Mouse (Mus musculus): ENCODE results near the gene Tiam1.

The Tiam1 gene

GRCm38 (mm10) chr16:89946816-89947215 is 196.8 kb downstream of the Tiam1 start:
- in situ Hi-C loops (cut with MboI; ENCODE audit: low pct_unique_long_range_greater_than_20kb in 1 of 2, low sequenced_read_pairs in 2 of 2, unreplicated experiment in 1 of 2) = loop anchor here in 1 of 2 experiments (5.0 kb wide), 1 partner anchor 240 kb away; no protein-coding TSS in a partner anchor

- in situ Hi-C loops (cut with MboI; ENCODE audit: low pct_unique_long_range_greater_than_20kb in 1 of 2, low sequenced_read_pairs in 2 of 2, unreplicated experiment in 1 of 2) = loop anchor here in 1 of 2 experiments (5.0 kb wide), 1 partner anchor 243 kb away; no protein-coding TSS in a partner anchor
Measured at GRCm38 (mm10) chr16:89944604-89945283, 198.8 kb downstream of the Tiam1 start.

GRCm38 (mm10) chr16:89944050-89944449 is 199.5 kb downstream of the Tiam1 start:
- in situ Hi-C loops (cut with MboI; ENCODE audit: low pct_unique_long_range_greater_than_20kb in 1 of 2, low sequenced_read_pairs in 2 of 2, unreplicated experiment in 1 of 2) = no loop called here

- in situ Hi-C loops (cut with MboI; ENCODE audit: low pct_unique_long_range_greater_than_20kb in 1 of 2, low sequenced_read_pairs in 2 of 2, unreplicated experiment in 1 of 2) = no loop called here
Measured at GRCm38 (mm10) chr16:89943267-89943971, 200.2 kb downstream of the Tiam1 start.

- in situ Hi-C loops (cut with MboI; ENCODE audit: low pct_unique_long_range_greater_than_20kb in 1 of 2, low sequenced_read_pairs in 2 of 2, unreplicated experiment in 1 of 2) = no loop called here
Measured at GRCm38 (mm10) chr16:89940696-89941095, 202.9 kb downstream of the Tiam1 start.

- in situ Hi-C loops (cut with MboI; ENCODE audit: low pct_unique_long_range_greater_than_20kb in 1 of 2, low sequenced_read_pairs in 2 of 2, unreplicated experiment in 1 of 2) = no loop called here
Measured at GRCm38 (mm10) chr16:89938277-89938676, 205.3 kb downstream of the Tiam1 start.

- in situ Hi-C loops (cut with MboI; ENCODE audit: low pct_unique_long_range_greater_than_20kb in 1 of 2, low sequenced_read_pairs in 2 of 2, unreplicated experiment in 1 of 2) = no loop called here
Measured at GRCm38 (mm10) chr16:89936571-89936970, 207.0 kb downstream of the Tiam1 start.

- in situ Hi-C loops (cut with MboI; ENCODE audit: low pct_unique_long_range_greater_than_20kb in 1 of 2, low sequenced_read_pairs in 2 of 2, unreplicated experiment in 1 of 2) = no loop called here
Measured at GRCm38 (mm10) chr16:89935398-89935797, 208.2 kb downstream of the Tiam1 start.

GRCm38 (mm10) chr16:89934616-89935015 is 209.0 kb downstream of the Tiam1 start:
- in situ Hi-C loops (cut with MboI; ENCODE audit: low pct_unique_long_range_greater_than_20kb in 1 of 2, low sequenced_read_pairs in 2 of 2, unreplicated experiment in 1 of 2) = no loop called here

- in situ Hi-C loops (cut with MboI; ENCODE audit: low pct_unique_long_range_greater_than_20kb in 1 of 2, low sequenced_read_pairs in 2 of 2, unreplicated experiment in 1 of 2) = no loop called here
Measured at GRCm38 (mm10) chr16:89933976-89934375, 209.6 kb downstream of the Tiam1 start.

GRCm38 (mm10) chr16:89928611-89929010 is 215.0 kb downstream of the Tiam1 start:
- in situ Hi-C loops (cut with MboI; ENCODE audit: low pct_unique_long_range_greater_than_20kb in 1 of 2, low sequenced_read_pairs in 2 of 2, unreplicated experiment in 1 of 2) = no loop called here

GRCm38 (mm10) chr16:89924249-89924890 is 219.2 kb downstream of the Tiam1 start:
- in situ Hi-C loops (cut with MboI; ENCODE audit: low pct_unique_long_range_greater_than_20kb in 1 of 2, low sequenced_read_pairs in 2 of 2, unreplicated experiment in 1 of 2) = no loop called here

- in situ Hi-C loops (cut with MboI; ENCODE audit: low pct_unique_long_range_greater_than_20kb in 1 of 2, low sequenced_read_pairs in 2 of 2, unreplicated experiment in 1 of 2) = no loop called here
Measured at GRCm38 (mm10) chr16:89923311-89923710, 220.3 kb downstream of the Tiam1 start.

GRCm38 (mm10) chr16:89922458-89922857 is 221.1 kb downstream of the Tiam1 start:
- in situ Hi-C loops (cut with MboI; ENCODE audit: low pct_unique_long_range_greater_than_20kb in 1 of 2, low sequenced_read_pairs in 2 of 2, unreplicated experiment in 1 of 2) = no loop called here

GRCm38 (mm10) chr16:89921370-89921769 is 222.2 kb downstream of the Tiam1 start:
- in situ Hi-C loops (cut with MboI; ENCODE audit: low pct_unique_long_range_greater_than_20kb in 1 of 2, low sequenced_read_pairs in 2 of 2, unreplicated experiment in 1 of 2) = no loop called here

GRCm38 (mm10) chr16:89920417-89920816 is 223.2 kb downstream of the Tiam1 start:
- in situ Hi-C loops (cut with MboI; ENCODE audit: low pct_unique_long_range_greater_than_20kb in 1 of 2, low sequenced_read_pairs in 2 of 2, unreplicated experiment in 1 of 2) = no loop called here

- in situ Hi-C loops (cut with MboI; ENCODE audit: low pct_unique_long_range_greater_than_20kb in 1 of 2, low sequenced_read_pairs in 2 of 2, unreplicated experiment in 1 of 2) = no loop called here
Measured at GRCm38 (mm10) chr16:89917404-89917803, 226.2 kb downstream of the Tiam1 start.

GRCm38 (mm10) chr16:89914946-89915345 is 228.6 kb downstream of the Tiam1 start:
- in situ Hi-C loops (cut with MboI; ENCODE audit: low pct_unique_long_range_greater_than_20kb in 1 of 2, low sequenced_read_pairs in 2 of 2, unreplicated experiment in 1 of 2) = no loop called here

GRCm38 (mm10) chr16:89912686-89913375 is 230.7 kb downstream of the Tiam1 start:
- in situ Hi-C loops (cut with MboI; ENCODE audit: low pct_unique_long_range_greater_than_20kb in 1 of 2, low sequenced_read_pairs in 2 of 2, unreplicated experiment in 1 of 2) = no loop called here

All from mouse embryonic stem cell (cell line).